Mouse (Mus musculus) midbrain, postnatal 0 days (tissue): ENCODE results near the gene Appl1. TPM values are rescaled to one million over a fixed set of nuclear protein-coding genes. Genes with fewer than 3 reads are reported as not detected.

Experiments used
- ATAC-seq: fragments of 200-750 bp; cut with Nextera tagmentation; 2 replicates; pipeline ENCODE4 v1.8.0; 2017; ENCODE audit warnings: moderate number of reproducible peaks, mild to moderate bottlenecking, moderate TSS enrichment, moderate library complexity; ENCODE audit not compliant: low FRiP score
- DNase-seq: peaks from one replicate; pipeline ENCODE4 v3.0.0-alpha.2; 2015; ENCODE audit warnings: low spot score
- H3K27ac ChIP-seq: fragments of 300-500 bp; sonication (generic); 2 replicates; pipeline ENCODE4 v1.5.1; 2014; ENCODE audit warnings: low read depth, mild to moderate bottlenecking, low read length, mixed read lengths
- H3K27me3 ChIP-seq: fragments of 300-500 bp; sonication (generic); 2 replicates; pipeline ENCODE4 v1.6.1; 2014; ENCODE audit warnings: low read length, control low read depth, mixed read lengths; ENCODE audit not compliant: insufficient read depth
- H3K36me3 ChIP-seq: fragments of 300-500 bp; sonication (generic); 2 replicates; pipeline ENCODE4 v1.6.1; 2014; ENCODE audit warnings: low read length, control low read depth, mixed read lengths; ENCODE audit not compliant: insufficient read depth
- H3K4me1 ChIP-seq: fragments of 300-500 bp; sonication (generic); 2 replicates; pipeline ENCODE4 v1.6.1; 2014; ENCODE audit warnings: mild to moderate bottlenecking, control low read depth, antibody characterized with exemption, low read length, mixed read lengths; ENCODE audit not compliant: insufficient read depth
- H3K4me2 ChIP-seq: fragments of 300-500 bp; sonication (generic); 2 replicates; pipeline ENCODE4 v1.6.1; 2014; ENCODE audit warnings: low read depth, mild to moderate bottlenecking, low read length, mixed read lengths; ENCODE audit not compliant: poor library complexity, severe bottlenecking
- H3K4me3 ChIP-seq: fragments of 300-500 bp; sonication (generic); 2 replicates; pipeline ENCODE4 v1.5.1; 2014; ENCODE audit warnings: low read depth, mild to moderate bottlenecking, low read length, moderate library complexity
- H3K9ac ChIP-seq: fragments of 300-500 bp; sonication (generic); replicated peaks from 2 replicates; pipeline ENCODE4 v1.6.1; 2014; ENCODE audit warnings: mild to moderate bottlenecking, low read length, moderate library complexity, mixed read lengths; ENCODE audit not compliant: poor library complexity, severe bottlenecking
- H3K9me3 ChIP-seq: fragments of 300-500 bp; sonication (generic); 2 replicates; pipeline ENCODE4 v1.6.1; 2016; ENCODE audit warnings: low read length, control low read depth
- CTCF ChIP-seq: IDR thresholded peaks from 2 replicates; pipeline ENCODE4 v1.5.1; 2016; ENCODE audit warnings: antibody characterized with exemption, mild to moderate bottlenecking
- WGBS: fragments of 180-500 bp; shearing (Covaris S2); extraction: QIAGEN DNeasy Blood & Tissue Kit; methylation state at CpG from one replicate; pipeline ENCODE4 v1.1.7; 2014; 5-methylcytosine and 5-hydroxymethylcytosine counted together
- polyA plus RNA-seq: library from polyadenylated mRNA; unstranded; fragments of >200 nt; fragmentation: Nextera tagmentation; extraction: Ambion mirVana; gene quantifications from 2 replicates; pipeline ENCODE4 v1.2.1, GENCODE M21; 2015
- total RNA-seq: library from RNA; depleted of rRNA; stranded (reverse); fragments of >200 nt; gene quantifications from 2 replicates; pipeline ENCODE4 v1.2.3, GENCODE M21; 2014; rRNA removed

The Appl1 gene
- 43.7 and 68.2 TPM in 2 replicates for total RNA-seq
- 51.9 and 65.8 TPM in 2 replicates for polyA plus RNA-seq

- peaks cover 10% of the 10 kb centered on the region; the same call in 1 of the 2 replicates for H3K4me1 ChIP-seq
- DNase-seq (peak; percentile 10), ATAC-seq (no peak)
- no peaks in the 10 kb centered on the region for H3K36me3 ChIP-seq
- peak within 1 kb of the TSS; percentile 94 for H3K9ac ChIP-seq
- no peaks in the 10 kb centered on the region for H3K27me3 ChIP-seq
- whole genome bisulfite sequencing = 42% methylated on average over 10 of the region's 10 CpGs
- H3K9me3 ChIP-seq = no peaks in the 10 kb centered on the region
- no peak for TF ChIP-seq CTCF
- peak within 1 kb of the TSS; percentile 96 for H3K4me3 ChIP-seq
- peak within 1 kb of the TSS; percentile 94 for H3K27ac ChIP-seq
- peak within 1 kb of the TSS; percentile 56 for H3K4me2 ChIP-seq
These were observed at the start of gene Appl1 for GRCm38 (mm10) chr14:26971106-26971789. Appl1 (minus strand) TSS chr14:26971232.

- no peaks in the 10 kb centered on the region for H3K36me3 ChIP-seq
- H3K4me1 ChIP-seq = no peaks in the 10 kb centered on the region
- no peak for ATAC-seq
- H3K27ac ChIP-seq = no peak overlapping the region
- H3K9me3 ChIP-seq = no peaks in the 10 kb centered on the region
- no peak for DNase-seq
- H3K4me2 ChIP-seq = no peak overlapping the region
- WGBS = 84% methylated on average over 14 of the region's 14 CpGs
- no peak overlapping the region for H3K9ac ChIP-seq
- H3K27me3 ChIP-seq = no peaks in the 10 kb centered on the region
- no peak overlapping the region for H3K4me3 ChIP-seq
- TF ChIP-seq CTCF = no peak
These were observed 48.8 kb upstream of the Appl1 start for GRCm38 (mm10) chr14:27019850-27020249.

- Histone ChIP-seq H3K4me2 (no peak overlapping the region), H3K36me3 (no peaks in the 10 kb centered on the region), H3K27ac (no peak overlapping the region), H3K9me3 (no peaks in the 10 kb centered on the region), H3K4me3 (no peak overlapping the region), H3K27me3 (no peaks in the 10 kb centered on the region), H3K4me1 (no peaks in the 10 kb centered on the region), H3K9ac (no peak overlapping the region)
- WGBS = 96% methylated on average over 2 of the region's 2 CpGs
- no peak for DNase-seq
- ATAC-seq = no peak
- TF ChIP-seq CTCF = no peak
These were observed 46.9 kb upstream of the Appl1 start for GRCm38 (mm10) chr14:27017936-27018335.

GRCm38 (mm10) chr14:27013658-27014057, 42.6 kb upstream of the Appl1 start:
- H3K27me3 ChIP-seq = no peaks in the 10 kb centered on the region
- no peak overlapping the region for H3K4me3 ChIP-seq
- H3K4me1 ChIP-seq = no peaks in the 10 kb centered on the region
- DNase-seq = no peak
- H3K9me3 ChIP-seq = no peaks in the 10 kb centered on the region
- no peak for ATAC-seq
- no peak for TF ChIP-seq CTCF
- no peak overlapping the region for H3K4me2 ChIP-seq
- no peak overlapping the region for H3K9ac ChIP-seq
- no peaks in the 10 kb centered on the region for H3K36me3 ChIP-seq
- no peak overlapping the region for H3K27ac ChIP-seq
- 85% methylated on average over 4 of the region's 4 CpGs for WGBS

GRCm38 (mm10) chr14:27011561-27011960, 40.5 kb upstream of the Appl1 start:
- H3K9me3 ChIP-seq = no peaks in the 10 kb centered on the region
- DNase-seq (no peak), ATAC-seq (no peak)
- no peaks in the 10 kb centered on the region for H3K36me3 ChIP-seq
- no peak overlapping the region for H3K9ac ChIP-seq
- TF ChIP-seq CTCF = no peak
- H3K4me3 ChIP-seq = no peak overlapping the region
- WGBS = 84% methylated on average over 5 of the region's 5 CpGs
- H3K4me2 ChIP-seq = no peak overlapping the region
- no peak overlapping the region for H3K27ac ChIP-seq
- H3K27me3 ChIP-seq = no peaks in the 10 kb centered on the region
- no peaks in the 10 kb centered on the region for H3K4me1 ChIP-seq

- Histone ChIP-seq H3K9me3 (no peaks in the 10 kb centered on the region), H3K27me3 (no peaks in the 10 kb centered on the region), H3K9ac (no peak overlapping the region), H3K27ac (no peak overlapping the region), H3K36me3 (no peaks in the 10 kb centered on the region), H3K4me1 (no peaks in the 10 kb centered on the region), H3K4me2 (no peak overlapping the region), H3K4me3 (no peak overlapping the region)
- 15% methylated on average over 6 of the region's 6 CpGs for WGBS
- TF ChIP-seq CTCF = no peak
- no peak for ATAC-seq
- no peak for DNase-seq
These were observed 34.9 kb upstream of the Appl1 start for GRCm38 (mm10) chr14:27005937-27006336.
